Mouse (Mus musculus) heart, embryonic 11.5 days (tissue): Measurements from ENCODE around the gene Pum2. TPM values are rescaled to one million over a fixed set of nuclear protein-coding genes. Genes with fewer than 3 reads are reported as not detected.

ENCODE experiments used
- ATAC-seq: fragments of 200-750 bp; cut with Nextera tagmentation; replicated peaks from 2 replicates; pipeline ENCODE4 v1.8.0; 2017; ENCODE audit warnings: moderate library complexity; ENCODE audit not compliant: insufficient number of reproducible peaks, low FRiP score, low TSS enrichment
- H3K27ac ChIP-seq: fragments of 300-500 bp; sonication (generic); 2 replicates; pipeline ENCODE4 v1.5.1; 2014; ENCODE audit warnings: mild to moderate bottlenecking, low read depth, low read length
- H3K27me3 ChIP-seq: fragments of 300-500 bp; sonication (generic); 2 replicates; pipeline ENCODE4 v1.6.1; 2014; ENCODE audit warnings: mild to moderate bottlenecking, low read length, mixed read lengths; ENCODE audit not compliant: control insufficient read depth, insufficient read depth
- H3K36me3 ChIP-seq: fragments of 300-500 bp; sonication (generic); 2 replicates; pipeline ENCODE4 v1.6.1; 2014; ENCODE audit warnings: mild to moderate bottlenecking, low read length, moderate library complexity, mixed read lengths; ENCODE audit not compliant: control insufficient read depth, insufficient read depth
- H3K4me1 ChIP-seq: fragments of 300-500 bp; sonication (generic); 2 replicates; pipeline ENCODE4 v1.6.1; 2014; ENCODE audit warnings: low read length; ENCODE audit not compliant: control insufficient read depth, insufficient read depth
- H3K4me2 ChIP-seq: fragments of 300-500 bp; sonication (generic); 2 replicates; pipeline ENCODE4 v1.6.1; 2014; ENCODE audit warnings: mild to moderate bottlenecking, moderate library complexity
- H3K4me3 ChIP-seq: fragments of 300-500 bp; sonication (generic); 2 replicates; pipeline ENCODE4 v1.5.1; 2014; ENCODE audit warnings: low read depth, low read length
- H3K9ac ChIP-seq: fragments of 300-500 bp; sonication (generic); 2 replicates; pipeline ENCODE4 v1.6.1; 2014; ENCODE audit warnings: mild to moderate bottlenecking, low read depth, low read length, moderate library complexity
- H3K9me3 ChIP-seq: fragments of 300-500 bp; sonication (generic); replicated peaks from 2 replicates; pipeline ENCODE4 v1.6.1; 2016; ENCODE audit warnings: low read length; ENCODE audit not compliant: control insufficient read depth
- WGBS: fragments of 180-500 bp; shearing (Covaris S2); extraction: QIAGEN DNeasy Blood & Tissue Kit; methylation state at CpG from one replicate; pipeline ENCODE4 v1.1.7; 2014; ENCODE audit not compliant: insufficient replicate concordance; 5-methylcytosine and 5-hydroxymethylcytosine counted together
- polyA plus RNA-seq: library from polyadenylated mRNA; unstranded; fragments of >200 nt; fragmentation: Nextera tagmentation; extraction: Ambion mirVana; gene quantifications from 2 replicates; pipeline ENCODE4 v1.2.1, GENCODE M21; 2014

Gene Pum2
- polyA plus RNA-seq, 1 experiment from 2014 or later: 41.7 TPM

DNA sequence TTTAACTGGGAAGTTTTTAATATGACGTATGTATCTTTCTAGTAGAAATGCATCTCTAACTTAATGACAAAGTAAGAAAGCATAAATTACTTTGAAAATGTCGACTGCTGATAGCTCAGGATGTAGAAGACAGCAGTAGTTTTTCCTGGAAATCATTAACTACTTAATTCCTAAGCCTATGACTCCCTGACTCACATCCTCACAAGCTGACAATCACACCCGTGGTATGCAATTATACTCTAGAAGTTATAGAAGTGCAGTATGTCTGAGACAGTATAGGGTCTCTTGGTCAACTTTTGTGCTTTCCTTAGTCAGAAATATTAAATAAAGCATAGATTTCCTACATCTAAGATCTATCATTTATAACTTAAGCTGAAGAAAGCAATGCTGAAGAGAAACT lies 12.2 kb upstream of the Pum2 start:
- Histone ChIP-seq H3K36me3 (no peaks in the 10 kb centered on the region), H3K27ac (no peak overlapping the region), H3K9me3 (no peaks in the 10 kb centered on the region), H3K9ac (no peak overlapping the region), H3K4me2 (no peak overlapping the region), H3K4me3 (no peak overlapping the region), H3K4me1 (0 out of 2 replicates have a peak, but pooled peaks cover 3% of the 10 kb centered on the region), H3K27me3 (no peaks in the 10 kb centered on the region)
- ATAC-seq: no peak
- 55% methylated on average over 3 of the region's 3 CpGs for WGBS

DNA sequence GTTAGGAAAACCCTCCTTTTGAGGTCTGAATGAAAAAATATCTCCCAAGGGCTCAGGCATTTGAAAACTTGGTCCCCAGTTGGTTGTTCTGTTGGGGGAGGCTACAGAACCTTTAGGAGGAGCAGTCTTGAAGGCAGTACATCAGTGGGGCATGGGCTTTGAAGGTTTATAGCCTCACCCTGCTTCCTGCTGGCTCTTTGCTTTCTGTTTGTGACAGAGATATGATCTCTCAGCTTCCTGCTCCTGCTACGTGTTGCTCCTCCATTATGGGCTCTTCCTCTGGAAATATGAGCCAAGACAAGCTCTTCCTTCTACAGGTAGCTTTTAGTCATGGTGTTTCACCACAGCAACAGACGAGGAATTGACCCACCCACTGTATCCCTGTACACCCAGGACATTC lies 11.8 kb upstream of the Pum2 start:
- no peak for ATAC-seq

DNA sequence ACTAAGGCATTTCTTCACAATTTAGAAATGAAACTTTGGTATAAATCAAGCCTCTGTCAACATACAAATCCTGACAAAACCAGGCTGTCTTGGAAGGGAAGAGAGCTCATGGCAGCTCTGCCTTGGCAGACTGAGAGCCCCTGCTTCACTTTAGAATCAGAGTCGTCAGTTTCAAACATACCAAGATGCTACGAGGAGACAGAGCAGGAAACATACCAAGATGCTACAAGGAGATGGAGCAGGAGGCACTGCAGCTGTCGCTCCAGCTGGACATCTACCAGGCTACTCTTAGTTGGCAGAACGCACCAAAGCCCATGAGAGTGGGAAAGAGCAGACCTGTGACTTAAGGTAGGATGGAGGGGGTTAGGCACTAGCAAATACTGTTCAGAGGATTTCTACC lies 11.2 kb upstream of the Pum2 start:
- WGBS: 63% methylated on average over 4 of the region's 4 CpGs
- Histone ChIP-seq H3K4me2 (no peak overlapping the region), H3K9me3 (no peaks in the 10 kb centered on the region), H3K27ac (no peak overlapping the region), H3K4me1 (0 out of 2 replicates have a peak, but pooled peaks cover 3% of the 10 kb centered on the region), H3K36me3 (no peaks in the 10 kb centered on the region), H3K27me3 (no peaks in the 10 kb centered on the region), H3K9ac (no peak overlapping the region), H3K4me3 (no peak overlapping the region)
- no peak for ATAC-seq

More for the DNA sequence above, 11.8 kb upstream of the Pum2 start:
- 33% methylated on average over 2 of the region's 2 CpGs for WGBS
- no peaks in the 10 kb centered on the region for H3K36me3 ChIP-seq
- 0 out of 2 replicates have a peak, but pooled peaks cover 3% of the 10 kb centered on the region for H3K4me1 ChIP-seq
- H3K4me2 ChIP-seq: no peak overlapping the region
- no peaks in the 10 kb centered on the region for H3K9me3 ChIP-seq
- H3K27ac ChIP-seq: no peak overlapping the region
- no peaks in the 10 kb centered on the region for H3K27me3 ChIP-seq
- H3K9ac ChIP-seq: no peak overlapping the region
- H3K4me3 ChIP-seq: no peak overlapping the region

DNA sequence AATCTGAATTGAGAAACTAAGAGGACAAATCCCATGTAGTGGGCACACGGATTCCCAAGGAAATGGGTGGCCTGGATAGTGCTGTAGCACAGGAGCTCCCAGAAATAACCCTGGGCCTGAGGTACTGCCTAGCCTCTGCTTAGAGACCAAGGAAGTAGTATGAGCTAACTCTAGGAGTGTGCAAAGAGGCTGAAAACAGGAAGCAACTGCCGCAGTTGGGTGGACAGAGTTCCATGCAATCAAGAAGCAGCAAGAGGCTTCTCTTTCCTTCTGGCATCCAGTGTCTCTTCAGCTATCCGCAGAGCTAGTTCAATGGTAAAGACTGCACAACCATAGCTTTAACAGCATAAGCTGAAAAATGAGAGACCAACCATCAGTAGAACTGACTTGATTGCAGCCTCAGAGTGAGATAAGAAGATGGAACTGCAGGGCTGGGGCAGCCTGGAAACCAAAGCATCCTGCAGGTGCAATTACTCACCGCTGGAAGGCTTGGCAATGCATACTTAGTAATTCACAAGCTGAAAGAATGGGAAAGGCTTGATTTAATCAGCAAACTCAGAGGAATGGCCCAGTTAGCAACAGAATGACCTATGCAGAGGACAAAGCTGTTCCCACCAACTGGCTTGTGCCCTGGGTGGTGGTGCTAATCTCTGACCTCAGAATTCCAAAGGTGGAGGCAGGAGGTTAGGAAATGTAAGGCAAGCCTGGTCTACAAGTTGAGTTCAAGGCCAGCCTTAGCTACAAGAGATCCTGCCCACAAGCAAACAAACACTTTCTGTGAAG lies 6.3 kb upstream of the Pum2 start:
- H3K4me3 ChIP-seq: no peak overlapping the region
- H3K36me3 ChIP-seq: no peaks in the 10 kb centered on the region
- no peak for ATAC-seq
- no peak overlapping the region for H3K4me2 ChIP-seq
- no peak overlapping the region for H3K9ac ChIP-seq
- H3K27me3 ChIP-seq: no peaks in the 10 kb centered on the region
- no peaks in the 10 kb centered on the region for H3K9me3 ChIP-seq
- H3K4me1 ChIP-seq: peaks cover 4% of the 10 kb centered on the region; the same call in 1 of the 2 replicates
- 84% methylated on average over 4 of the region's 4 CpGs for WGBS
- H3K27ac ChIP-seq: no peak overlapping the region

DNA sequence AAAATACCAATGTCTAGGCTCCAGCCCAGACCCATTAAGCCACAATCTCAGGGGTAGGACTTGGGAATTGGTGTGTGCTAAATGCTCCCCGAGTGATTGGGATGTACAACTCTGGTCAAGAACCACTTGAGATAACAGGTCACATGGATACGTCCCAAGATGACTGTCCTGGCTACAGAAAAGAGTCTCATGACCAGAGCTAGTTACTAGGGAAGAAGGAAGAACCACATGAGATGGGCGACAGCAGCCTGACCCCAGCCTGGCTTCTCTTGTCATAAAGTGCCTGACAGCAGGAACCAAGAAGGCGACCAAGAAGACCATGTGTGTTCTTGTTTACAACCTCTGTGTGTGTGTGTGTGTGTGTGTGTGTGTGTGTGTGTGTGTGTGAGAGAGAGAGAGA lies 4.5 kb upstream of the Pum2 start:
- WGBS: 52% methylated on average over 4 of the region's 4 CpGs
- no peak overlapping the region for H3K4me3 ChIP-seq
- H3K27ac ChIP-seq: no peak overlapping the region
- H3K4me1 ChIP-seq: peaks cover 4% of the 10 kb centered on the region; the same call in 1 of the 2 replicates
- H3K36me3 ChIP-seq: no peaks in the 10 kb centered on the region
- no peak overlapping the region for H3K4me2 ChIP-seq
- ATAC-seq: no peak
- no peaks in the 10 kb centered on the region for H3K9me3 ChIP-seq
- H3K9ac ChIP-seq: no peak overlapping the region
- no peaks in the 10 kb centered on the region for H3K27me3 ChIP-seq

DNA sequence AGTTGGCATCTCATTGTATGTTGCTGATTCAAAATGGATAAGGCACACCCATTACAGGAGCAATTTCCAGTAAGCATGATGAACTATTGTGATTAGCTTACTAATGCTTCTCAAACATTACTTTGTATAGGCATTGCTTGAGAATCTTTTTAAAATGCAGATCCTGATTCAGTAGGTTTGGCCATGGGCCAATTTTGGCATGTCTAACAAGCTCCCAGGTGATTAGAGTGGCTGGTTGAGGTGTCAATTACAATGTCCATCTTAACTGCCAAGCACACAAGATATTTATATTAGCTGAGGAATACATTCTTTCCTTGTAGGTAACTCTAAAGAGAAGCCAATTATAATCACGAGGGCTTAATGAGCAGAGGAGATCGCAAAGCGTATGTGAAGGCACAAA lies 4.1 kb upstream of the Pum2 start:
- WGBS: 68% methylated on average over 3 of the region's 3 CpGs
- ATAC-seq: no peak
- Histone ChIP-seq H3K4me2 (no peak overlapping the region), H3K4me1 (peaks cover 4% of the 10 kb centered on the region; the same call in 1 of the 2 replicates), H3K27ac (no peak overlapping the region), H3K4me3 (no peak overlapping the region), H3K36me3 (no peaks in the 10 kb centered on the region), H3K9me3 (no peaks in the 10 kb centered on the region), H3K27me3 (no peaks in the 10 kb centered on the region), H3K9ac (no peak overlapping the region)

DNA sequence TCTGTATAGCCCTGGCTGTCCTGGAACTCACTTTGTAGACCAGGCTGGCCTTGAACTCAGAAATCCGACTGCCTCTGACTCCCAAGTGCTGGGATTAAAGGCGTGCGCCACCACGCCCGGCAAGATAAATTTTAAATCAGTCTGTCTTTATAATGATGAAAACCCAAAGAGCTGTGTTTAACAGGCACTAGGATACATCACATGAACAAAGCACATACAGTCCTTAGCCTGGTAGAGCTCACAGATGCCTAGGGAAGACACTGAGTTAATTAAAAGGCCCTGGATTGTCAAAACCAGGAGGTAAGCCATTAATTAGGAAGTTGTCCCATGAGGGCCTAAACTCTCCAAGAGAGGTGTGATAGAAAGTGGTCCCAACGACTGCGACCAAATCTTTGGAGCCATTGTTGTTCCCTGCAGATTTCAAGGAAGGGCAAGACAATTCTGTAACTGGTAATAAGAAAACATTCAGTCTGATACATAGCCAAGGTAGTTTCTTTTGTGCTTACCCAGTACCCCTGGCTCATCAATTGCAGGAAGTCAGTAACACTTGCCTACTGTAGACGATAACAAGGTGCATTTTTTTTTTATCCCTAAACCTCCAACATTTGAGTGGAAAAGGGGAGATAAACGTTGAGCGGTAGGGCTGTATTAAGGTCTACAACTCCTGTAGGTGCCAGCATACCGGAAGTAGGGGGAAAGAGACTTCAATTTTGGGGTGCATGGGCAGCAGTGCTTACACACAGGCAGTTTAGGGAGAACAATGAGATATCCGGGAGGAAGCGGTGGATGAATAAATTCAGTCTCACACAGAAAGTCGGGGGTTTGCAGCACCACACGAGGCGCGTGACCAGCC lies 587 bp upstream of the Pum2 start:
- peak overlapping the region; percentile 98 for H3K27ac ChIP-seq
- peak overlapping the region; percentile 100 for H3K9ac ChIP-seq
- H3K4me1 ChIP-seq: peaks cover 11% of the 10 kb centered on the region
- H3K4me3 ChIP-seq: peak overlapping the region; percentile 98
- H3K4me2 ChIP-seq: peak overlapping the region; percentile 71
- H3K27me3 ChIP-seq: no peaks in the 10 kb centered on the region
- H3K36me3 ChIP-seq: no peaks in the 10 kb centered on the region
- ATAC-seq: no peak
- WGBS: 40% methylated on average over 17 of the region's 17 CpGs
- no peaks in the 10 kb centered on the region for H3K9me3 ChIP-seq

DNA sequence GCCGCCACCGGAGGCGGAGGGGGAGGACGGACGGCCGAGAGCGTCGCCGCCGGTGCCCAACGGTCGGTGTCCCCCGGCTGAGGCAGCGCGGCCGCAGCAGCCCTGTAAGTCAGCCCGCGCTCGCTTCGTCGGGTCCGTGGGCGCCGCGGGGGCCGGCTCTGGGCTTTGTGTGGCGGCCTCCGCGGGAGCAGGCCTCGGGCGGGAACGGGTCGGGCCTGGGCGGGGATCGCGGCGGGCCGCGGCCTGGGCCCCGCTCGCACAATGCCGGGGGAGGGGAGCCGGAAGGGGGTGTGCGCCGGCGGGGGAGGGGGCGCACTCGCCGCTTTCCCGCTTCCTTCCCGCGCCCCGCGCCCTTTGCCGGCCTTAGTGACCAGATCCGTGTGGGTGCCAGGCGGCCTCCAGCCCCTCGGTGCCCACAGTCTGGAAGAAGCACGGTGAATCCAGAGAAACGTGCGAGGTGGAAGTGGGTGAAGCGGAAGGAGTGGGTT lies 487 bp downstream of the Pum2 start:
- Histone ChIP-seq H3K36me3 (no peaks in the 10 kb centered on the region), H3K4me1 (peaks cover 11% of the 10 kb centered on the region), H3K27ac (peak overlapping the region; percentile 98), H3K4me2 (peak overlapping the region; percentile 85), H3K9ac (peak overlapping the region; percentile 100), H3K9me3 (no peaks in the 10 kb centered on the region), H3K27me3 (no peaks in the 10 kb centered on the region), H3K4me3 (peak overlapping the region; percentile 98)
- under 1% methylated on average over 43 of the region's 62 CpGs for WGBS
- peak; percentile 83 for ATAC-seq
